Mouse (Mus musculus) frontal cortex, adult (tissue): ENCODE measurements at regions not wholly inside any gene's neighbourhood (a gene's known extent, or its start where the extent isn't known, plus 50 kb on each side); places are given as distances from the start of the nearest gene placed in this dataset.
"Not testable (repeated sequence)": the region's sequence is repeated elsewhere in the genome, so short reads cannot be mapped to it uniquely, and the experiment has no call there.

Source experiments
- ATAC-seq: cut with Nextera tagmentation; 2 replicates; pipeline ENCODE4 v1.9.2; 2017; ENCODE audit warnings: mild to moderate bottlenecking, moderate library complexity, mixed read lengths; ENCODE audit not compliant: low TSS enrichment

- no peak for ATAC-seq
These were observed 337.3 kb upstream of the 3110018I06Rik start for GRCm38 (mm10) chr12:107151089-107151488.

- no peak for ATAC-seq
These were observed 333.8 kb upstream of the 3110018I06Rik start for GRCm38 (mm10) chr12:107154668-107155067.

- ATAC-seq: no peak
These were observed 331.5 kb upstream of the 3110018I06Rik start for GRCm38 (mm10) chr12:107156791-107157428.

GRCm38 (mm10) chr12:107159126-107159525 lies 329.3 kb upstream of the 3110018I06Rik start:
- no peak for ATAC-seq

GRCm38 (mm10) chr12:107160137-107160536 lies 328.3 kb upstream of the 3110018I06Rik start:
- no peak for ATAC-seq

GRCm38 (mm10) chr12:107160628-107161027 lies 327.8 kb upstream of the 3110018I06Rik start:
- ATAC-seq: no peak

- ATAC-seq: no peak
These were observed 317.5 kb upstream of the 3110018I06Rik start for GRCm38 (mm10) chr12:107170926-107171325.

- no peak for ATAC-seq
These were observed 316.8 kb upstream of the 3110018I06Rik start for GRCm38 (mm10) chr12:107171676-107172075.

GRCm38 (mm10) chr12:107178676-107179075 lies 309.8 kb upstream of the 3110018I06Rik start:
- no peak for ATAC-seq

- no peak for ATAC-seq
These were observed 307.9 kb upstream of the 3110018I06Rik start for GRCm38 (mm10) chr12:107180501-107180900.

- ATAC-seq: no peak
These were observed 307.1 kb upstream of the 3110018I06Rik start for GRCm38 (mm10) chr12:107181291-107181690.

- no peak for ATAC-seq
These were observed 306.3 kb upstream of the 3110018I06Rik start for GRCm38 (mm10) chr12:107182091-107182655.

GRCm38 (mm10) chr12:107183283-107183682 lies 305.1 kb upstream of the 3110018I06Rik start:
- no peak for ATAC-seq

- no peak for ATAC-seq
These were observed 304.0 kb upstream of the 3110018I06Rik start for GRCm38 (mm10) chr12:107184426-107184825.

- ATAC-seq: peak; percentile 81
These were observed 302.1 kb upstream of the 3110018I06Rik start for GRCm38 (mm10) chr12:107186361-107186760.

- ATAC-seq: no peak
These were observed 300.4 kb upstream of the 3110018I06Rik start for GRCm38 (mm10) chr12:107188055-107188454.

GRCm38 (mm10) chr12:107198389-107199018 lies 289.9 kb upstream of the 3110018I06Rik start:
- ATAC-seq: no peak

GRCm38 (mm10) chr12:107200903-107201302 lies 287.5 kb upstream of the 3110018I06Rik start:
- ATAC-seq: no peak

GRCm38 (mm10) chr12:107208826-107209225 lies 279.6 kb upstream of the 3110018I06Rik start:
- ATAC-seq: not testable (repeated sequence)

GRCm38 (mm10) chr12:107212826-107213225 lies 275.6 kb upstream of the 3110018I06Rik start:
- no peak for ATAC-seq

- no peak for ATAC-seq
These were observed 272.3 kb upstream of the 3110018I06Rik start for GRCm38 (mm10) chr12:107216119-107216518.

GRCm38 (mm10) chr12:107221276-107221970 lies 267.0 kb upstream of the 3110018I06Rik start:
- ATAC-seq: no peak
